Mouse (Mus musculus) heart, adult 18-20 months (tissue): ENCODE results near the gene Defb22. TPM values are rescaled to one million over a fixed set of nuclear protein-coding genes. Genes with fewer than 3 reads are reported as not detected.

ENCODE experiments used
- DNase-seq, 2 experiments: peaks; one replicate each; pipeline ENCODE4 v3.0.0; 2021 to 2022; ENCODE audit warnings: mixed read lengths in 1 of 2
- total RNA-seq, 2 experiments: library from RNA; stranded (reverse); gene quantifications; 2 replicates each; pipeline ENCODE4 v1.2.3; 2021

The Defb22 gene
- total RNA-seq, 2 experiments from 2014 or later = not detected

DNA sequence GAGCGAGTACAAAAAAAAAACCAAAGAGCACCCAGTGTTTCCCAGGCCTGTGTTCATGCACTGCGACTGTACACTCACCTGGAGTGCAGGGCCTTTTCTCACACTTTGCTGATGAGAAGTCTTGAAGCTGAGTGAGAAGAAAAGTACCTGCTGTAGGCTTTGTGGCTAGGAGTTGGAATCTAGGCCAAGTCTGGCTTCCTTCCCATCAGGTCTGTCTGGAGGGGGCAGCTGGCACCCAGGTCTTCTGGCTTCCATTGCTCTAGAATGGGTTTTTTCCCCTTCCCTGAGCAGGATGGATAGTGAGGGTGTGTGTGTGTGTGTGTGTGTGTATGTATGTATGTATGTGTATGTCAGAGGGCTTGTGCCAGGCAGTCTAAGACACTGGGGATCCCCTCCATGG lies 50.1 kb downstream of the Defb22 start:
- DNase-seq = no peak

DNA sequence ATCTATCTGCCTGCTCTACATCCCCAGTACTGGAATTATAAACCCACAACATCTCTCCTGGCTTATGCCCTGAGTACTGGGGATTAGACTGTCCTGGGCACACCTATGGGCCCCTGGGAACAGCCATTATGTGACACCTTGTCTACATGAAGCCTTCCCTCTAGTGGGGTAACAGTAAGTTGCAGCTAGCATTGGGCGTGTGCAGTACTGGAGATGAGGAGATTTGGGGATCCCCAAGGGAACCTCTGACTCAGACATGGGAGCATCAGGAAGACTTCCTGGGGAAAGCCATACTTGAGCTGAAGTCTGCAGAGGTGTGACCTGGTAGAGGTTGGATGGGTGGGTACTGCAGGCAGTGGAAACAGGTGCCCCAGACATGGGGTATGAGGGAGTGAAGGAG lies 51.0 kb downstream of the Defb22 start:
- DNase-seq = no peak

DNA sequence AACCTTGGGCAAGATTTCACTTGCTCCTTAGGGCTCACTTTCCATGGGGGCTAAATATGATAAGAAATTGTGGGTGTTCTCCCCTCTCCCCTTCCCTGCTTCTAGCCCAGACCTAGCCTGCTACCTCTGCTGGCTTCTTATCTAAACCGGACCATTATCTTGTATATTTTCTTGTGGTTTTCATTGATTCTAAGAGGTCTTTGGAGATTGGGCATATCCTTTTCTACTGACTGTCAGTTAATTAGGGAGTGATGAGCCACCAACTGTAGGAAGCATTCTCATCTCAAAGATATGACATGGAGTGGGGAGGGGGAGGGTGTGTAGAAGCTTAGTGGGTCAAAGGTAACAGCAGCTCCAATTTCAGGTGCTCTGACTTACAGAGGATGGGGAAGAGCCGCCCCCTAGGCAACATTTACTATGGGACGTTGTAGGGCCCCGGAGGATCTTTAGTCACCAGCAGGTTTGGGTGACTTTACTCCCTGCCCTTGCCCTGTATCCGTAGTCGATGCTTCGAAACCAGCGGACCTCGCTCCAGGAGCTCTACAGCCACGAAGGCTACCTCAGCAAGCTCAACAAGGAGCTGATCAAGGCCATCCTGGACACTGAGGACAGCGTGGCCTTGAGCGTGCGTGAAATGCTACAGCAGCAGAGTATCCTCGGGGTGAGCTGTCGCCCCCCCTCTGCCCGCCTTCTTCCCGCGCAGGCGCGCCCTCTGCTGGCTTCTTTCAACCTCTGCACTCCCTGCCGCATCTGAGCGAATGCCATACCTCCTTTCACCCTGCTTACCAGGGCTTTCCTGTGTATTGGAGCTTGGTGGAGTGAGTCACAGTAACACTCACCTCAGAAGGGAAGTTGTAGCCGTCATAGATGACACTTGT lies 52.7 kb downstream of the Defb22 start:
- peak; percentile 79 to 91 for DNase-seq

DNA sequence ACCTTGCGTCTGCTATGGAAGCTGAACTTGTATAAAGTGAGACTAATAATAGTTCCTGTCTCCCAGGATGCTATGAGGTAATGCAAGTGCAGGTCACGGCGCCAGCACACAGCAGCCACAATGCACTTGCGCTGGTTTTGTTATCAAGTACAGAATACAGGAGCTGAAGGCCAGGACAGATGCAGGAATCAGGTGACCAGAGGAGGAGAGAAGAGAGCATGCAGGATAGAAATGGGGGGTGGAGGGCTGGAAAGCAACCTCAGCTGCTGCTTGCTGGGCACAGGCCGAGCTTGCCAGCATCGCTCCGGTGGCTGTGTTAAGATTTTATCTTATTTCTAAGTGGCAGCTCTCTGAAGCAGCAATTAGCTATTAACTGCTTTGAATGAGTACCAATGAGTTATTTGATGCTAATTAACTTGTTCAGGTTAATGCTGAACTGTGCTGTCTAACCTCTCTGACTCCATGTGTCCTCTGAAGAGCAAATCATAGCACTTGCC lies 53.5 kb downstream of the Defb22 start:
- peak; percentile 38 to 64 for DNase-seq

Other genes starting within 250 kb of the Defb22 start
- gene Tbc1d20, start 196.3 kb downstream of the Defb22 start, total RNA-seq = 10 to 100 TPM; 40.2 to 48.8 TPM
- 10 to 100 TPM; 45.8 to 46.9 TPM for gene Rbck1, start 157.5 kb downstream of the Defb22 start, total RNA-seq
- gene Trib3, start 146.1 kb downstream of the Defb22 start, total RNA-seq = 1 to 10 TPM; 2.8 to 3.8 TPM
- gene Nrsn2, start 113.5 kb downstream of the Defb22 start, total RNA-seq = not detected
- 1 to 10 TPM; 5.7 to 5.8 TPM for gene Sox12, start 92.1 kb downstream of the Defb22 start, total RNA-seq
- gene Zcchc3, start 75.1 kb downstream of the Defb22 start, total RNA-seq = 1 to 10 TPM; 5.0 to 5.8 TPM
- 1 to 10 TPM; 1.6 to 2.4 TPM for gene 6820408C15Rik, start 74.6 kb downstream of the Defb22 start, total RNA-seq
- not detected for gene Defb23, start 25.5 kb downstream of the Defb22 start, total RNA-seq
- gene Defb20, start 13.1 kb downstream of the Defb22 start, total RNA-seq = not detected
- not detected for gene Defb26, start 21.6 kb upstream of the Defb22 start, total RNA-seq
- gene Defb28, start 28.1 kb upstream of the Defb22 start, total RNA-seq = not detected
- not detected for gene Defb29, start 50.0 kb upstream of the Defb22 start, total RNA-seq
- gene Gm17416, start 79.2 kb upstream of the Defb22 start, total RNA-seq = not detected
- gene Defb21, start 82.6 kb upstream of the Defb22 start, total RNA-seq = not detected
- not detected for gene Defb19, start 90.2 kb upstream of the Defb22 start, total RNA-seq
- not detected for gene Defb45, start 109.3 kb upstream of the Defb22 start, total RNA-seq
- not detected for gene Defb36, start 114.2 kb upstream of the Defb22 start, total RNA-seq
- gene Defb25, start 132.9 kb upstream of the Defb22 start, total RNA-seq = not detected
- gene Rem1, start 136.8 kb upstream of the Defb22 start, total RNA-seq = 1 to 10 TPM; 3.3 to 4.7 TPM
- 10 to 100 TPM; 32.7 to 39.6 TPM for gene H13, start 179.3 kb upstream of the Defb22 start, total RNA-seq
- gene Mcts2, start 196.9 kb upstream of the Defb22 start, total RNA-seq = 10 to 100 TPM; 15.8 to 16.4 TPM
- gene Id1, start 246.1 kb upstream of the Defb22 start, total RNA-seq = 10 to 100 TPM; 63.7 to 75.1 TPM